Mouse (Mus musculus): ENCODE measurements around the gene Kalrn. TPM values are rescaled to one million over a fixed set of nuclear protein-coding genes. Genes with fewer than 3 reads are reported as not detected.

Gene Kalrn
- polyA plus RNA-seq, 1 experiment from 2014 or later, result 10.0 TPM

GRCm38 (mm10) chr16:34327890-34328289 lies 245.4 kb downstream of the Kalrn start:
- ATAC-seq (ENCODE audit: insufficient read depth), result no peak

DNA sequence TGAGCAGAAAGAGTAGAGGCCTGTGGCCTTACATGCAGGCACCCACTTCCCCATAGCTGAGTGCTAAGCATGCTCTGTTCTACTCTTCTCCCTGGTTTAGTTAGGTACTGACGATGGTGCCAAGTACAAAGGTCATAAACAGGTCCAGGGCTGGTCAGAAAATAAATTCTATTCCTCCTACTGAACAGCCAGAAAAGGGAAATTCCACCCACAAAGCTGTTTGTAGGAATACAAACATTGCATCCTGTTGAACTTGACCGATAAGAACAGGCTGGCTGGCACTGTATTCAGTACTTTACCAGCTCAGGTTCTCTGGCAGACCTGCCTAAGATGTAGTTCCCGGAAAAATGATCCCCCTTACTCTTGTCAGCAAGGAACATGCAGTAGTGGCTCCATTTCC lies 247.5 kb downstream of the Kalrn start:
- Histone ChIP-seq H3K27me3 (no peaks in the 10 kb centered on the region), H3K4me3 (replicated peaks) (no peak overlapping the region), H3K4me1 (replicated peaks) (0 out of 2 replicates have a peak, but pooled peaks cover 2% of the 10 kb centered on the region), H3K27ac (replicated peaks) (no peak overlapping the region), H3K36me3 (replicated peaks) (no peaks in the 10 kb centered on the region), H3K4me2 (no peak overlapping the region), H3K9me3 (replicated peaks) (no peaks in the 10 kb centered on the region), H3K9ac (no peak overlapping the region)
- WGBS (ENCODE audit: insufficient replicate concordance), result 43% methylated on average over 3 of the region's 3 CpGs
- ATAC-seq (ENCODE audit: insufficient read depth), result no peak

More at GRCm38 (mm10) chr16:34327890-34328289, 245.4 kb downstream of the Kalrn start:
- H3K36me3 ChIP-seq (replicated peaks), result no peaks in the 10 kb centered on the region
- H3K27me3 ChIP-seq, result no peaks in the 10 kb centered on the region
- H3K4me1 ChIP-seq (replicated peaks), result 0 out of 2 replicates have a peak, but pooled peaks cover 2% of the 10 kb centered on the region
- no peaks in the 10 kb centered on the region for H3K9me3 ChIP-seq (replicated peaks)
- no peak overlapping the region for H3K27ac ChIP-seq (replicated peaks)
- no peak overlapping the region for H3K4me2 ChIP-seq
- H3K9ac ChIP-seq, result no peak overlapping the region
- 59% methylated on average over 5 of the region's 5 CpGs for WGBS (ENCODE audit: insufficient replicate concordance)
- no peak overlapping the region for H3K4me3 ChIP-seq (replicated peaks)

DNA sequence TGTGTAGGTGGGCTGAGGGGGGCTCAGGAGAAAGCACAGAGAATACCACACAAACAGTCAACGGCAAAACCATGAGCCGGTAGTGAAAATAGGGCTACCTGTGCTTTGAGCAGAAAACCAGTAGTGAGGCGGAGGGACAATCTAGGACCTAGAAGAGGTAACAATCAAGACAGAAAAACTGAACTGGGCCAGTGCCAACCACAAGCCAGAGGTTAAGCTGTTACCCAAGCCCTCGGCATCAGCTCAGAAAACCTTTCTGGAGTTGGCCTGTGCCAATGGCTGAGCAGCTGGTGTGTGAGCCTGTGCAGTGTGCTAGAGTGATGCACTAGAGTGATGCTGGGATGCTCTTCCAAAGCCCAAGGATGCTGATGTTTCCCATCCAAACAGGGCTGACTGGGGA lies 248.2 kb downstream of the Kalrn start:
- no peak for ATAC-seq (ENCODE audit: insufficient read depth)

DNA sequence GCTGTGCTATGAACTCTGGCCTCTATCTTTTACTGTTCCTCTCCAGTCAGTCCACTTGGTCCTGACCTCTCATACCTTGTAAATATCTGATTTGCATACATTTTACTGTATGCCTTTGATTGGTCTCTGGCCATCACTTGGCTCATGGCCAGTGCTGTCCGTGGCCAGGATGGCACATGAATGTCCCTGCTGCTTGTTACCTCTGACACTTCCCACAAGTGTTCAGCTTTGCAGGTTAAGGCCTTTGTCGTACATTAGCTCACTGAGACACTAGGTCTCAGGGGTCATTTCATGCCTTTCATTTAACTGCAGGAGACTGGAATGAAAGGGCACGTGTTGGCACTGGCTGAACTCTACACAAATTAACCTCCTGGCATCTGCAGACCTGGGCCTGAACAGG lies 248.6 kb downstream of the Kalrn start:
- ATAC-seq (ENCODE audit: insufficient read depth), result peak; percentile 31
- Histone ChIP-seq H3K9me3 (replicated peaks) (no peaks in the 10 kb centered on the region), H3K27ac (replicated peaks) (no peak overlapping the region), H3K4me2 (no peak overlapping the region), H3K4me3 (replicated peaks) (no peak overlapping the region), H3K36me3 (replicated peaks) (no peaks in the 10 kb centered on the region), H3K4me1 (replicated peaks) (0 out of 2 replicates have a peak, but pooled peaks cover 2% of the 10 kb centered on the region), H3K9ac (no peak overlapping the region), H3K27me3 (no peaks in the 10 kb centered on the region)
- 46% methylated on average over 3 of the region's 3 CpGs for WGBS (ENCODE audit: insufficient replicate concordance)

More for the DNA sequence above, 248.2 kb downstream of the Kalrn start:
- Histone ChIP-seq H3K4me1 (replicated peaks) (0 out of 2 replicates have a peak, but pooled peaks cover 2% of the 10 kb centered on the region), H3K9me3 (replicated peaks) (no peaks in the 10 kb centered on the region), H3K27ac (replicated peaks) (no peak overlapping the region), H3K9ac (no peak overlapping the region), H3K27me3 (no peaks in the 10 kb centered on the region), H3K36me3 (replicated peaks) (no peaks in the 10 kb centered on the region), H3K4me2 (no peak overlapping the region), H3K4me3 (replicated peaks) (no peak overlapping the region)
- WGBS (ENCODE audit: insufficient replicate concordance), result 75% methylated on average over 4 of the region's 4 CpGs

- Histone ChIP-seq H3K27me3 (no peaks in the 10 kb centered on the region), H3K4me3 (replicated peaks) (no peak overlapping the region), H3K4me2 (no peak overlapping the region), H3K36me3 (replicated peaks) (no peaks in the 10 kb centered on the region), H3K27ac (replicated peaks) (no peak overlapping the region), H3K9ac (no peak overlapping the region), H3K4me1 (replicated peaks) (0 out of 2 replicates have a peak, but pooled peaks cover 2% of the 10 kb centered on the region), H3K9me3 (replicated peaks) (no peaks in the 10 kb centered on the region)
- 57% methylated on average over 1 of the region's 1 CpGs for WGBS (ENCODE audit: insufficient replicate concordance)
- ATAC-seq (ENCODE audit: insufficient read depth), result no peak
These were observed 249.8 kb downstream of the Kalrn start for GRCm38 (mm10) chr16:34323496-34323895.

GRCm38 (mm10) chr16:34322546-34322945 lies 250.8 kb downstream of the Kalrn start:
- no peak for ATAC-seq (ENCODE audit: insufficient read depth)
- Histone ChIP-seq H3K27me3 (no peaks in the 10 kb centered on the region), H3K4me2 (no peak overlapping the region), H3K4me3 (replicated peaks) (no peak overlapping the region), H3K9me3 (replicated peaks) (no peaks in the 10 kb centered on the region), H3K4me1 (replicated peaks) (0 out of 2 replicates have a peak, but pooled peaks cover 2% of the 10 kb centered on the region), H3K36me3 (replicated peaks) (no peaks in the 10 kb centered on the region), H3K9ac (no peak overlapping the region), H3K27ac (replicated peaks) (no peak overlapping the region)
- 14% methylated on average over 4 of the region's 4 CpGs for WGBS (ENCODE audit: insufficient replicate concordance)

DNA sequence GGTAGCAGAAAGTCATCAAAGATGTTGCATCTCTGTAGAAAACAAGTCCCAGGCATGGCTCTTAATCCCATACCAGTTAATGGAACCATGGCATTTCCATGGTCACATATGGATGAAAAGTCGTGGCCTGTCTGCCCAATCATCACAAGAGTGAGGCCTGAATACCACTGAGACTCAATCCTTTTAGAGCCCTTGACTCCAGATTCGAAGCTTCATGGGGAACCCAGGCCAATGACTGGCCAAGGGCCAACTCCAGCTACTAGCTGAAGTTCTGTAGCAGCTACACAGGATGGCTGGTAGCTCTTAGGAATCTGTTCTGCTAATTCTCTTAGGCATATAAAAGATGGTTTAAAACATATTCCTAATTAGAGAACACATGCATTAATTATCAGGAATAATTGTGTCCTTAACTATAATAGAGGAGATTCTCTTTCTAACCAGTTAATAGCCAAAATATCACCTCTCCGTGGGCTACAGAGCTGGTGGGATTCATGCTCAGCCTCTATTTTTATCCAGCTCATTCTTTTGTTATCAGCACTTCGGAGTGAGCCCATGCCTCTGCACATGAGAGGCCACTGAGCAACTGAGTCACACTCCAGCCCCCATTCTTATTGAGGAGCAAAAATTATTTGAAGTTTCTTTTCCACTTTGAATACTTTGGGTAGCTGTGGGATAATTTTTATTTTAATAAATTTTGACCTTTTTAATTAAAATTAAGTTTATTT lies 252.1 kb downstream of the Kalrn start:
- Histone ChIP-seq H3K9me3 (replicated peaks) (no peaks in the 10 kb centered on the region), H3K27ac (replicated peaks) (no peak overlapping the region), H3K27me3 (no peaks in the 10 kb centered on the region), H3K4me3 (replicated peaks) (no peak overlapping the region), H3K4me2 (no peak overlapping the region), H3K4me1 (replicated peaks) (0 out of 2 replicates have a peak, but pooled peaks cover 2% of the 10 kb centered on the region), H3K9ac (no peak overlapping the region), H3K36me3 (replicated peaks) (no peaks in the 10 kb centered on the region)
- no peak for ATAC-seq (ENCODE audit: insufficient read depth)
- WGBS (ENCODE audit: insufficient replicate concordance), result 45% methylated on average over 4 of the region's 4 CpGs

- 65% methylated on average over 11 of the region's 11 CpGs for WGBS (ENCODE audit: insufficient replicate concordance)
- Histone ChIP-seq H3K4me3 (replicated peaks) (no peak overlapping the region), H3K9me3 (replicated peaks) (no peaks in the 10 kb centered on the region), H3K4me2 (no peak overlapping the region), H3K36me3 (replicated peaks) (no peaks in the 10 kb centered on the region), H3K27me3 (no peaks in the 10 kb centered on the region), H3K27ac (replicated peaks) (no peak overlapping the region), H3K4me1 (replicated peaks) (0 out of 2 replicates have a peak, but pooled peaks cover 2% of the 10 kb centered on the region), H3K9ac (no peak overlapping the region)
- ATAC-seq (ENCODE audit: insufficient read depth), result no peak
These were observed 253.1 kb downstream of the Kalrn start for GRCm38 (mm10) chr16:34320023-34320800.

GRCm38 (mm10) chr16:34317110-34317509 lies 256.2 kb downstream of the Kalrn start:
- Histone ChIP-seq H3K9ac (no peak overlapping the region), H3K9me3 (replicated peaks) (no peaks in the 10 kb centered on the region), H3K4me2 (no peak overlapping the region), H3K4me1 (replicated peaks) (no peaks in the 10 kb centered on the region), H3K27ac (replicated peaks) (no peak overlapping the region), H3K36me3 (replicated peaks) (no peaks in the 10 kb centered on the region), H3K27me3 (no peaks in the 10 kb centered on the region), H3K4me3 (replicated peaks) (no peak overlapping the region)
- no peak for ATAC-seq (ENCODE audit: insufficient read depth)
- 21% methylated on average over 3 of the region's 3 CpGs for WGBS (ENCODE audit: insufficient replicate concordance)

DNA sequence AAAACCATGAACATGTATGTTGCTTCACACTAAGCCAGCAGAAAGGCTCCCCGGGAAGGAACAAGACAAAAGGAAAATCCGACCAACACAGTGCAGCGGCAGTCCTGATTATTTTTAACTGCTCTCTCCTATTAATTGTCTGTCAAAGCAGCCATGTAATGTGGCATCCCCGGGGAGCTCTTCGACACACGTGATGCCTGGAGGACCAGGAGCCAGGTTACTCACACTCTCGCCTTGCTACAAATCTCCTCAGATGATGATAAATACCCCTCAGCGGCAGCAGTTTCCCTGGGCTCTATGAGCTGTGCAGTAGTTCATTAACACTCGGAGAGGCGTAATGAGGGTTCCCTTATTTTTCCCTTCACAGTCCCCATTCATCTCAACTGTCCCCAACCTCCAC lies 257.1 kb downstream of the Kalrn start:
- Histone ChIP-seq H3K36me3 (replicated peaks) (no peaks in the 10 kb centered on the region), H3K4me1 (replicated peaks) (no peaks in the 10 kb centered on the region), H3K4me3 (replicated peaks) (no peak overlapping the region), H3K9ac (no peak overlapping the region), H3K4me2 (no peak overlapping the region), H3K9me3 (replicated peaks) (no peaks in the 10 kb centered on the region), H3K27me3 (no peaks in the 10 kb centered on the region), H3K27ac (replicated peaks) (no peak overlapping the region)
- 69% methylated on average over 10 of the region's 10 CpGs for WGBS (ENCODE audit: insufficient replicate concordance)
- ATAC-seq (ENCODE audit: insufficient read depth), result no peak

DNA sequence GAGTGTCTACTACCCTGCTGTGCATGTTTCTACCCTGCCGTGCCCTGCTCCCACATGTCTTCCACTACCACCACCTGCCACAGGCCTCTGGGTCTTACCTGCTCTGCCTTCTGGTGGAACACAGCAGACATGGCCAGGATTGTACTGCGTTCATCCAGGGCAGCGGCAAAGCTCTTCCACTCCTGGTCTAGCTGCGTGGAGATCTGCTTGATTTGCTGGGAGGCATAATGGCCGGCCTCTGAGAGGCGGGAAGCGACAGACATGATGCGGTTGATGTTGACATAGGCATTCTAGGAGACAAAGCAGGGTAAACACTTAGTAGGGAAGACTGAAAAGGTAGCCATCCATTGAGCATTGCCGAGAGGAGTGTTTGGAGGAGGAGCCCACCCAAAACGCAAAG lies 259.3 kb downstream of the Kalrn start:
- no peak overlapping the region for H3K27ac ChIP-seq (replicated peaks)
- ATAC-seq (ENCODE audit: insufficient read depth), result no peak

More for the DNA sequence above, 259.3 kb downstream of the Kalrn start:
- Histone ChIP-seq H3K9me3 (replicated peaks) (no peaks in the 10 kb centered on the region), H3K4me2 (no peak overlapping the region), H3K27me3 (no peaks in the 10 kb centered on the region), H3K4me3 (replicated peaks) (no peak overlapping the region), H3K4me1 (replicated peaks) (no peaks in the 10 kb centered on the region), H3K36me3 (replicated peaks) (no peaks in the 10 kb centered on the region), H3K9ac (no peak overlapping the region)
- 74% methylated on average over 10 of the region's 10 CpGs for WGBS (ENCODE audit: insufficient replicate concordance)
